Mouse (Mus musculus): ENCODE data around the gene Mrap2. TPM values are rescaled to one million over a fixed set of nuclear protein-coding genes. Genes with fewer than 3 reads are reported as not detected.

Gene Mrap2
- polyA plus RNA-seq, 1 experiment from 2014 or later, result 1.1 TPM

GRCm38 (mm10) chr9:87193721-87194120, 49.6 kb downstream of the Mrap2 start:
- no peak for ATAC-seq (ENCODE audit: low FRiP score)
- Histone ChIP-seq H3K27ac (no peak overlapping the region), H3K9me3 (0 out of 2 replicates have a peak, but pooled peaks cover 3% of the 10 kb centered on the region), H3K36me3 (peaks cover 68% of the 10 kb centered on the region), H3K9ac (no peak overlapping the region), H3K4me2 (no peak overlapping the region), H3K4me3 (no peak overlapping the region), H3K27me3 (no peaks in the 10 kb centered on the region), H3K4me1 (replicated peaks) (no peaks in the 10 kb centered on the region)
- WGBS, result 82% methylated on average over 1 of the region's 1 CpGs

- ATAC-seq (ENCODE audit: low FRiP score), result no peak; the same call in 1 of the 2 replicates
- WGBS, result 87% methylated on average over 3 of the region's 3 CpGs
- Histone ChIP-seq H3K9ac (no peak overlapping the region), H3K4me3 (no peak overlapping the region), H3K27ac (no peak overlapping the region), H3K4me2 (no peak overlapping the region), H3K4me1 (replicated peaks) (no peaks in the 10 kb centered on the region), H3K36me3 (peaks cover 56% of the 10 kb centered on the region), H3K9me3 (no peaks in the 10 kb centered on the region), H3K27me3 (no peaks in the 10 kb centered on the region)
Observed at GRCm38 (mm10) chr9:87197277-87197676, 53.2 kb downstream of the Mrap2 start.

GRCm38 (mm10) chr9:87198036-87198435, 53.9 kb downstream of the Mrap2 start:
- 87% methylated on average over 6 of the region's 6 CpGs for WGBS
- peaks cover 56% of the 10 kb centered on the region for H3K36me3 ChIP-seq
- H3K4me3 ChIP-seq, result no peak overlapping the region
- H3K4me2 ChIP-seq, result no peak overlapping the region
- ATAC-seq (ENCODE audit: low FRiP score), result no peak
- no peak overlapping the region for H3K27ac ChIP-seq
- no peaks in the 10 kb centered on the region for H3K4me1 ChIP-seq (replicated peaks)
- H3K9me3 ChIP-seq, result no peaks in the 10 kb centered on the region
- H3K27me3 ChIP-seq, result no peaks in the 10 kb centered on the region
- H3K9ac ChIP-seq, result no peak overlapping the region

- no peak overlapping the region for H3K4me2 ChIP-seq
- no peaks in the 10 kb centered on the region for H3K4me1 ChIP-seq (replicated peaks)
- no peak overlapping the region for H3K27ac ChIP-seq
- WGBS, result 93% methylated on average over 5 of the region's 5 CpGs
- no peaks in the 10 kb centered on the region for H3K27me3 ChIP-seq
- H3K9me3 ChIP-seq, result no peaks in the 10 kb centered on the region
- peaks cover 62% of the 10 kb centered on the region for H3K36me3 ChIP-seq
- H3K9ac ChIP-seq, result no peak overlapping the region
- no peak for ATAC-seq (ENCODE audit: low FRiP score)
- no peak overlapping the region for H3K4me3 ChIP-seq
Observed at GRCm38 (mm10) chr9:87200426-87200825, 56.3 kb downstream of the Mrap2 start.

GRCm38 (mm10) chr9:87200919-87201318, 56.8 kb downstream of the Mrap2 start:
- ATAC-seq (ENCODE audit: low FRiP score), result no peak
- Histone ChIP-seq H3K9ac (no peak overlapping the region), H3K36me3 (peaks cover 63% of the 10 kb centered on the region), H3K27me3 (no peaks in the 10 kb centered on the region), H3K4me3 (no peak overlapping the region), H3K9me3 (no peaks in the 10 kb centered on the region), H3K27ac (no peak overlapping the region), H3K4me1 (replicated peaks) (no peaks in the 10 kb centered on the region), H3K4me2 (no peak overlapping the region)
- 98% methylated on average over 4 of the region's 4 CpGs for WGBS

- no peak for ATAC-seq (ENCODE audit: low FRiP score)
- Histone ChIP-seq H3K4me3 (no peak overlapping the region), H3K9ac (no peak overlapping the region), H3K9me3 (no peaks in the 10 kb centered on the region), H3K4me1 (replicated peaks) (no peaks in the 10 kb centered on the region), H3K36me3 (peaks cover 68% of the 10 kb centered on the region), H3K27ac (no peak overlapping the region), H3K4me2 (no peak overlapping the region), H3K27me3 (no peaks in the 10 kb centered on the region)
- WGBS, result 84% methylated on average over 6 of the region's 6 CpGs
Observed at GRCm38 (mm10) chr9:87202431-87202830, 58.3 kb downstream of the Mrap2 start.

GRCm38 (mm10) chr9:87210830-87211339, 66.8 kb downstream of the Mrap2 start:
- no peak overlapping the region for H3K9ac ChIP-seq
- H3K27me3 ChIP-seq, result no peaks in the 10 kb centered on the region
- H3K36me3 ChIP-seq, result peaks cover 75% of the 10 kb centered on the region
- no peaks in the 10 kb centered on the region for H3K4me1 ChIP-seq (replicated peaks)
- ATAC-seq (ENCODE audit: low FRiP score), result no peak
- 95% methylated on average over 9 of the region's 9 CpGs for WGBS
- no peak overlapping the region for H3K4me3 ChIP-seq
- H3K4me2 ChIP-seq, result no peak overlapping the region
- H3K9me3 ChIP-seq, result no peaks in the 10 kb centered on the region
- H3K27ac ChIP-seq, result no peak overlapping the region

GRCm38 (mm10) chr9:87213204-87213603, 69.1 kb downstream of the Mrap2 start:
- Histone ChIP-seq H3K4me3 (no peak overlapping the region), H3K36me3 (peaks cover 66% of the 10 kb centered on the region), H3K27me3 (no peaks in the 10 kb centered on the region), H3K27ac (no peak overlapping the region), H3K4me2 (no peak overlapping the region), H3K4me1 (replicated peaks) (no peaks in the 10 kb centered on the region), H3K9ac (no peak overlapping the region), H3K9me3 (no peaks in the 10 kb centered on the region)
- ATAC-seq (ENCODE audit: low FRiP score), result no peak
- 86% methylated on average over 4 of the region's 4 CpGs for WGBS

Other genes starting within 250 kb of the Mrap2 start
- gene Ripply2, start 128.8 kb upstream of the Mrap2 start, polyA plus RNA-seq (2015; fragmentation: Nextera tagmentation; extraction: Ambion mirVana), result 6.0 and 8.5 TPM in 2 replicates
- 83.6 and 86.0 TPM in 2 replicates for gene Cyb5r4, start 122.3 kb upstream of the Mrap2 start, polyA plus RNA-seq (2015; fragmentation: Nextera tagmentation; extraction: Ambion mirVana)
- 7.8 and 8.3 TPM in 2 replicates for gene Cep162, start 111.2 kb downstream of the Mrap2 start, polyA plus RNA-seq (2015; fragmentation: Nextera tagmentation; extraction: Ambion mirVana)